Mouse (Mus musculus): ENCODE results near the gene Zdhhc1.

Gene Zdhhc1

GRCm38 (mm10) chr8:105496439-105497180, at the start of gene Zdhhc1:
TSS of gene Zdhhc1 (minus strand) at chr8:105496902.
- DNase-seq = peak; percentile 93

GRCm38 (mm10) chr8:105545249-105545648, 48.5 kb upstream of the Zdhhc1 start:
- DNase-seq = no peak

- DNase-seq = no peak
These were observed 48.0 kb upstream of the Zdhhc1 start for GRCm38 (mm10) chr8:105544544-105545205.

- DNase-seq = no peak
These were observed 47.0 kb upstream of the Zdhhc1 start for GRCm38 (mm10) chr8:105543703-105544102.

GRCm38 (mm10) chr8:105542808-105543207, 46.1 kb upstream of the Zdhhc1 start:
- no peak for DNase-seq

- no peak for DNase-seq
These were observed 45.4 kb upstream of the Zdhhc1 start for GRCm38 (mm10) chr8:105542032-105542656.

GRCm38 (mm10) chr8:105538940-105539339, 42.2 kb upstream of the Zdhhc1 start:
- DNase-seq = no peak

- DNase-seq = no peak
These were observed 40.4 kb upstream of the Zdhhc1 start for GRCm38 (mm10) chr8:105537011-105537677.

- no peak for DNase-seq
These were observed 39.8 kb upstream of the Zdhhc1 start for GRCm38 (mm10) chr8:105536546-105536945.

- DNase-seq = peak; percentile 79
These were observed 37.2 kb upstream of the Zdhhc1 start for GRCm38 (mm10) chr8:105533892-105534329.

- DNase-seq = no peak
These were observed 36.7 kb upstream of the Zdhhc1 start for GRCm38 (mm10) chr8:105533439-105533838.

- DNase-seq = no peak
These were observed 35.1 kb upstream of the Zdhhc1 start for GRCm38 (mm10) chr8:105531774-105532173.

- no peak for DNase-seq
These were observed 32.6 kb upstream of the Zdhhc1 start for GRCm38 (mm10) chr8:105529271-105529670.

GRCm38 (mm10) chr8:105528206-105528605, 31.5 kb upstream of the Zdhhc1 start:
- DNase-seq = no peak

- peak; percentile 72 for DNase-seq
These were observed 30.4 kb upstream of the Zdhhc1 start for GRCm38 (mm10) chr8:105527110-105527509.

- DNase-seq = no peak
These were observed 26.2 kb upstream of the Zdhhc1 start for GRCm38 (mm10) chr8:105522890-105523289.

GRCm38 (mm10) chr8:105521995-105522769, 25.5 kb upstream of the Zdhhc1 start:
- DNase-seq = no peak

- no peak for DNase-seq
These were observed 24.4 kb upstream of the Zdhhc1 start for GRCm38 (mm10) chr8:105521061-105521460.

- no peak for DNase-seq
These were observed 23.8 kb upstream of the Zdhhc1 start for GRCm38 (mm10) chr8:105520521-105520920.

GRCm38 (mm10) chr8:105519591-105519990, 22.9 kb upstream of the Zdhhc1 start:
- DNase-seq = no peak

GRCm38 (mm10) chr8:105518436-105519313, 22.0 kb upstream of the Zdhhc1 start, which contains the start of gene Hsd11b2:
TSS of gene Hsd11b2 (plus strand) at chr8:105518755.
- DNase-seq = peak; percentile 68
